Mouse (Mus musculus): ENCODE results near the gene Dyrk3.

- TF ChIP-seq POLR2A (IDR thresholded peaks at IDR 0.05; ENCODE audit: borderline replicate concordance, extremely low read depth, insufficient read depth, insufficient read length, poor library complexity, severe bottlenecking) (no peak), CTCF (IDR thresholded peaks at IDR 0.05; ENCODE audit: borderline replicate concordance, extremely low read depth, insufficient read depth, insufficient read length) (no peak)
Measured at GRCm38 (mm10) chr1:131096132-131096695, 41.9 kb downstream of the Dyrk3 start.
